Mouse (Mus musculus): ENCODE results near the gene Abcf2. TPM values are rescaled to one million over a fixed set of nuclear protein-coding genes. Genes with fewer than 3 reads are reported as not detected.

The Abcf2 gene
- 184 and 194 TPM in 2 replicates for polyA plus RNA-seq (2012; rRNA removed)

DNA sequence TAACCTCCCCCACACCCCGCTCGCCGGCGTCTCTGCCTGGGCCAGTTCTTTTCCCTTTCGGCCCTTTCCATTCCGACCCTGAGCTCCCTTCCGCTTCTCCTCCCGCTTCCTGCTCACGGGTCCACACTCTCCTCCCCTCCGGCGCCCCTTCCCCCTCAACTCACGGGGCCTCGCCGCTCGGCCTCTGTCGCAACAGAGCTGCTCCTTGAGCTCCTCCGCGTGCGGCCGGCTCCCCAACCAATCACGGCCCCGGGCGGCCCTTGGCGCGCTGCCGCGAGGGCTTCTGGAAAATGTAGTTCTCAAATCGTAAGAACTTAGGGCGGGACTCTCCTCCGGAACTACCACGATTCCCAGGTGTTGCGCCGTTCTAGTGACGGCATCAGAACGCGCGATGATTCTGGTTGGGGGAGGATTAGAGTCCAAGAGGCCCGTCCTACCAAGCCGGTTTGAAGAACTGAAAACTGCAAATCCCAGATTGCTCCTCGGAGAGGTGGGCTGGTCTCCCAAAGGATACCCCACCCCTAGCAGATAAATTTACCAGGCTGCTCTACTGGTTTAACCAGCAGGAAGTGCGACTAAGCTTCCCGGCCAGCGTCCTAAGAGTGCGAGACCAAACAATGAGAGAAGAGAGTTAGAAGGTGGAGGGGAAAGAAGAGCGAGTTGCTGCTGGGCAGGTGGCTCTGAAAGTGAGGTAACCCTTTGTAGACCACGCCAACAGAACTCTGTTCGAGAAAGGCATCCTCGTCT lies at the start of gene Abcf2:
TSS of gene Abcf2 (minus strand) at position 285 of the 747 bp plus-strand sequence.
- TF ChIP-seq POLR2A (IDR thresholded peaks at IDR 0.05; ENCODE audit: control insufficient read depth, low read depth, low read length) (peak; percentile 80), CTCF (IDR thresholded peaks at IDR 0.05; ENCODE audit: control insufficient read depth, insufficient read depth, insufficient replicate concordance, low read depth, low read length) (no peak)
- no peaks in the 10 kb centered on the region for H3K27me3 ChIP-seq (ENCODE audit: control insufficient read depth, insufficient read depth, low read length)
- H3K4me3 ChIP-seq (ENCODE audit: control insufficient read depth, low read depth, low read length): peak within 1 kb of the TSS; percentile 96
- peaks cover 8% of the 10 kb centered on the region for H3K4me1 ChIP-seq (ENCODE audit: control insufficient read depth, insufficient read depth, low read length)
- peak within 1 kb of the TSS; percentile 84 for H3K27ac ChIP-seq (ENCODE audit: control insufficient read depth, insufficient read depth, low read depth, low read length)
- H3K36me3 ChIP-seq (ENCODE audit: control insufficient read depth, insufficient read depth, low read length): no peaks in the 10 kb centered on the region; the same call in 1 of the 2 replicates

DNA sequence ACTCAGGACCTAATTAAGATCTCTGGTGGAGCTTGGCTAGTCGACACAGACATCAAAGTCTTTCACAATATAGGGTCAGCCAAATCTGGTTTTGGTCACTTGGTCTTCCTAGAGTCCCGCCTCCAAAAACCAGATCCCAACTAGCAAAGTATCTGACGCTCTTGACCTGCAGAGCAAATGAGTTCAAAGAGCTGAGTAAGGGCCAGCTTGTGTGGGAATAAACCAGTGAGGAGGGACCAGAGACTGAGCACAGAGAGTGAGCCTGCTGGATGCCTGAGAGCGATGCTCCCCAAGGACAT lies 47.5 kb upstream of the Abcf2 start:
- H3K4me3 ChIP-seq (ENCODE audit: control insufficient read depth, low read depth, low read length): no peak overlapping the region
- peaks cover 8% of the 10 kb centered on the region for H3K4me1 ChIP-seq (ENCODE audit: control insufficient read depth, insufficient read depth, low read length)
- TF ChIP-seq POLR2A (IDR thresholded peaks at IDR 0.05; ENCODE audit: control insufficient read depth, low read depth, low read length): no peak
- no peak for TF ChIP-seq CTCF (IDR thresholded peaks at IDR 0.05; ENCODE audit: control insufficient read depth, insufficient read depth, insufficient replicate concordance, low read depth, low read length)
- H3K27me3 ChIP-seq (ENCODE audit: control insufficient read depth, insufficient read depth, low read length): no peaks in the 10 kb centered on the region
- no peak overlapping the region; the same call in 1 of the 2 replicates for H3K27ac ChIP-seq (ENCODE audit: control insufficient read depth, insufficient read depth, low read depth, low read length)
- no peaks in the 10 kb centered on the region for H3K36me3 ChIP-seq (ENCODE audit: control insufficient read depth, insufficient read depth, low read length)

DNA sequence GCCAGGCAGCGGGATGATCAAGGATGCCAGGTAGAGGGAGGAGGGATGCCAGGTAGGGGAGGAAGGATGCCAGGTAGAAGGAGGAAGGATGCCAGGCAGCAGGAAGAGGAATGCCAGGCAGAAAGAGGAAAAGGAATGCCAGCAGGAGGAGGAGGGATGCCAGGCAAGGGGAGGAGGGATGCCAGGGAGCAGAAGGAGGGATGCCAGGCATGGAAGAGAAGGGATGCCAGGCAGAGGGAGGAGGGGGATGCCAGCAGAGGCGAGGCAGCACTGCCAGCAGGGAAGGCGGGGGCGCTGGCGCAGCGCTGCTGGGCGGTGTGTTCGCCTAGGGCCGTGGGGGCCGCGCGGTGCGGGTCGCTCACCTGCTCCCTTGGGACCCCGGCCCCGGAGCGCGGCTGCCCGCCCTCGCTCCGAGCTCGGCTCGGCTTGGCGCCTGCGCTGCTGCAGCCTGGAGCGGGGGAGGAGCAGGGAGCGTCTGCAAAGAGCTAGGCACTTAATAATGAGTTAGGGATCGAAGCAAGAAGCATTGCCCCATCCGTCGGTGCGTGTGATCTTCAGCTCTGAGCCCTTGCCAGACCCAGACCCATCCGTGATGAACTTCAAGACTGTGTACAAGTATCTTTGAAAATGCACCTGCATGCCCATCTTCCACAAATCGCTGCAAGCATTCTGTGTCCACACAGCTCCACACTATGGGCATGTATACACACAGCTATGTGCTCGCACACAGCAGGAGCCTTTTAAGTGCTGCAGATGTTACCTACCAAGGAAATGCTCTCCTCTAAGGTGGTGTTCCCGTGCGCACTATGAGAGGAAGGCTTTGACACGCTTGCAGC lies 46.9 kb upstream of the Abcf2 start, which contains the start of gene Smarcd3:
TSS of gene Smarcd3 (minus strand) at position 426 of the 836 bp plus-strand sequence.
- no peak for TF ChIP-seq CTCF (IDR thresholded peaks at IDR 0.05; ENCODE audit: control insufficient read depth, insufficient read depth, insufficient replicate concordance, low read depth, low read length)
- no peak for TF ChIP-seq POLR2A (IDR thresholded peaks at IDR 0.05; ENCODE audit: control insufficient read depth, low read depth, low read length)
- Histone ChIP-seq H3K27ac (ENCODE audit: control insufficient read depth, insufficient read depth, low read depth, low read length) (peak within 1 kb of the TSS; percentile 2; the same call in 1 of the 2 replicates), H3K4me3 (ENCODE audit: control insufficient read depth, low read depth, low read length) (peak within 1 kb of the TSS; percentile 64), H3K27me3 (ENCODE audit: control insufficient read depth, insufficient read depth, low read length) (no peaks in the 10 kb centered on the region), H3K4me1 (ENCODE audit: control insufficient read depth, insufficient read depth, low read length) (peaks cover 8% of the 10 kb centered on the region), H3K36me3 (ENCODE audit: control insufficient read depth, insufficient read depth, low read length) (no peaks in the 10 kb centered on the region)

DNA sequence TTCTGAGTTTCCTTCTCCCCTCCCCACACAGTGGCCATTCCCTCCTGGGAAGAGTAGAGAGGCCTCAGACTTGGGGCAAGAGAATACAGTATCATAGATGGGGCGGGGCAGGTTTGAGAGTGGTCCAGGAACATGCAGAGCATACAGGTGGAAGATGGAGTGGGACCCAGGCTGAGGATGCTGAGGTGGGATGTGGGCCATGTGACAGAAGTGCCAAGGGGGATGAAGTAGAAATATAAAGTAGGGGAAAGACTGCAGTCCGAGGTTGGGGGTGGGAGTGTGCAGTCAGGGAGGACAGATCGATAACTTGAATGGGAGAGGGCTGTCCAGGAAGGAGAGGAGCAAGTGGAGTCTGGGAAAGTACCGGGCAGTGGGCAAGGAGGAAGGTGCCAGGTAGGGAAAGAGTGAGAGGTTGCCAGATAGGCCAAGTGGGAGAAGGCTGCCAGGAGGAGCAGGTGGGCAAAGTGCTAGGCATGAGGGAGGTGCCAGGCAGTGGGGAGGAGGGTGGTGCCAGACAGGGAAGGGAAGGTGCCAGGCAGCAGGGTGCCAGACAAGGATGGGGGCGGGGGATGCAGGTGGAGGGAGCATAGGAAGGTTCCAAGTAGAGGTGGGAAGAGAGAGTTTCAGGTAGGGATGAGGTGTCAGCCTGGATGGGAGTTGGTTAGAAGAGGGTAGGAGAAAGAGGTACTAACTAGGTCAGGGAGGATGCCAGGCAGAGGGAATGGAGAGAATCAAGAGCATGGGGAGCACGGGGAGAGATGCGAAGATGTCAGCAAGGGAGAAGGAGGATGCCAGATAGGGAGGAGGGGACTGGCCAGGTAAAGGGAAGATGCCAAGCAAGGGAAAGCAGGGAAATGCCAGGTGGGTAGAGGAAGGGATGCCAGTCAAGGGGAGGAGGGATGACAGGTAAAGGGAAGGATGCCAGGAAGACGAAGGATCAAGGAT lies 46.0 kb upstream of the Abcf2 start:
- peaks cover 8% of the 10 kb centered on the region for H3K4me1 ChIP-seq (ENCODE audit: control insufficient read depth, insufficient read depth, low read length)
- H3K27me3 ChIP-seq (ENCODE audit: control insufficient read depth, insufficient read depth, low read length): no peaks in the 10 kb centered on the region
- TF ChIP-seq CTCF (IDR thresholded peaks at IDR 0.05; ENCODE audit: control insufficient read depth, insufficient read depth, insufficient replicate concordance, low read depth, low read length): no peak
- no peak for TF ChIP-seq POLR2A (IDR thresholded peaks at IDR 0.05; ENCODE audit: control insufficient read depth, low read depth, low read length)
- no peak overlapping the region for H3K27ac ChIP-seq (ENCODE audit: control insufficient read depth, insufficient read depth, low read depth, low read length)
- H3K4me3 ChIP-seq (ENCODE audit: control insufficient read depth, low read depth, low read length): no peak overlapping the region
- no peaks in the 10 kb centered on the region for H3K36me3 ChIP-seq (ENCODE audit: control insufficient read depth, insufficient read depth, low read length)

DNA sequence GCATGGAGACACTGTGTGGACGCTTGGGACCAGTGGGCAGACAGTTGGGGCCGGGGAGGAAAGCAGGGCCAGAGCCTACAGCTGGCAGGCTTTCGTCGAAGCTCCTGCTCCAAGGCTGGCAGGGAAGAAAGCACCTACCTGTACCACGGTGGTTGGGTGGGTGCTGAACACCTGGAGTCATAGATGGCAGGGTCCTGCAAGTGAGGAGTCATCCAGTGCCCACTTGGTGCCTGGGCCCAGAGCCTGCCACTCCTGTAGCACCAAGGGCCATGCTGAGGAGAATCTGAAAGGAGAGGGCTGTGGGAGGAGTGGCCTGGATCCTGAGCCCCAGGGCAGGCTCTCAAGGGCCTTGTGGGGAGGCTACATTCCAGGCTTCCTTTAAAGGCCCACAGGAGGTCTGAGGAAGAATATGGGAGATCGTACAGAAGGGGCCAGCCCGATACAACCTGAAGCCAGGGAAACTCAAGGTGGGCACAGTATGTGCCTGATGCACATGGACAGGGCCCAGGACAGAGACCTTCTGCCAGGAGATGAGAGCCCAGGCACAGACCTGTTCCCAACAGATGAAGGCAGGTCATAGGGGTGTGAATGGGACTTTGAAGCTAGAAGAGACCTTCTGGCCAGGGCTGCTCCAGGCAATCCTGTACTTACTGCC lies 45.2 kb upstream of the Abcf2 start:
- no peak overlapping the region for H3K27ac ChIP-seq (ENCODE audit: control insufficient read depth, insufficient read depth, low read depth, low read length)
- peaks cover 8% of the 10 kb centered on the region for H3K4me1 ChIP-seq (ENCODE audit: control insufficient read depth, insufficient read depth, low read length)
- H3K36me3 ChIP-seq (ENCODE audit: control insufficient read depth, insufficient read depth, low read length): no peaks in the 10 kb centered on the region
- H3K27me3 ChIP-seq (ENCODE audit: control insufficient read depth, insufficient read depth, low read length): no peaks in the 10 kb centered on the region
- H3K4me3 ChIP-seq (ENCODE audit: control insufficient read depth, low read depth, low read length): no peak overlapping the region
- TF ChIP-seq CTCF (IDR thresholded peaks at IDR 0.05; ENCODE audit: control insufficient read depth, insufficient read depth, insufficient replicate concordance, low read depth, low read length) (no peak), POLR2A (IDR thresholded peaks at IDR 0.05; ENCODE audit: control insufficient read depth, low read depth, low read length) (no peak)

DNA sequence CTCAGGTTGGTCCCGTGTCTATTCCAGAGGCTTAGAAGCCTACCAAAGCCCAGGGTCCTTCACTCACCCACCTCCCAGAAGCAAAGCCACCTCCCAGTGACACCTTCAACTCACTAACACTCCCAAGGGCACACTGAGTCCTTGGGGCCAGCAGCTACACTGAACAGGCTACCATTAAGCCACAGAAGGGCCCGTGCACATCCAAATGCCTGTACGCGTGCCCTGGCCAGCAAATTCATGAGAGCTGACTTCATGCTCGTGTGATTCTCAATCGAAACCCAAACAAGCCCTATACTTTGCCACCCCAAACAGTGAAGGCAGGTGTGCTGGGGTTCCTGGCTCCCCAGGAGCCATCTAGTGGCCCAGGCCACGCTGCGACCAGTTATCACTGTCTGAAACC lies 43.4 kb upstream of the Abcf2 start:
- Histone ChIP-seq H3K27ac (ENCODE audit: control insufficient read depth, insufficient read depth, low read depth, low read length) (peak overlapping the region; percentile 59; the same call in 1 of the 2 replicates), H3K4me1 (ENCODE audit: control insufficient read depth, insufficient read depth, low read length) (peaks cover 8% of the 10 kb centered on the region), H3K36me3 (ENCODE audit: control insufficient read depth, insufficient read depth, low read length) (no peaks in the 10 kb centered on the region), H3K4me3 (ENCODE audit: control insufficient read depth, low read depth, low read length) (no peak overlapping the region), H3K27me3 (ENCODE audit: control insufficient read depth, insufficient read depth, low read length) (no peaks in the 10 kb centered on the region)
- TF ChIP-seq CTCF (IDR thresholded peaks at IDR 0.05; ENCODE audit: control insufficient read depth, insufficient read depth, insufficient replicate concordance, low read depth, low read length) (no peak), POLR2A (IDR thresholded peaks at IDR 0.05; ENCODE audit: control insufficient read depth, low read depth, low read length) (no peak)

All from testis, adult 2 months (tissue).